Mouse (Mus musculus) layer of hippocampus, adult 18-20 months (tissue): ENCODE measurements around the gene Mink1. TPM values are rescaled to one million over a fixed set of nuclear protein-coding genes. Genes with fewer than 3 reads are reported as not detected.
"Not testable (repeated sequence)": the region's sequence is repeated elsewhere in the genome, so short reads cannot be mapped to it uniquely, and the experiment has no call there.

Experiments
- DNase-seq, 2 experiments: peaks; one replicate each; pipeline ENCODE4 v3.0.0; 2022; ENCODE audit warnings: low spot score in 2 of 2
- long read RNA-seq: library from polyadenylated mRNA; stranded (forward); transcript quantifications from one replicate; pipeline ENCODE4 v2.0.0, GENCODE M21; 2021
- total RNA-seq, 2 experiments: library from RNA; stranded (reverse); gene quantifications; 2 replicates each; pipeline ENCODE4 v1.2.3; 2021

The Mink1 gene
- 100 to 1,000 TPM; 477 to 515 TPM for total RNA-seq
- long read RNA-seq, full-length matches to known transcripts, result 144 of 527 reads
- long read RNA-seq, partial matches to known transcripts, result 72 of 527 reads
- long read RNA-seq, other reads (novel, unspliced or antisense), result 311 of 527 reads

DNA sequence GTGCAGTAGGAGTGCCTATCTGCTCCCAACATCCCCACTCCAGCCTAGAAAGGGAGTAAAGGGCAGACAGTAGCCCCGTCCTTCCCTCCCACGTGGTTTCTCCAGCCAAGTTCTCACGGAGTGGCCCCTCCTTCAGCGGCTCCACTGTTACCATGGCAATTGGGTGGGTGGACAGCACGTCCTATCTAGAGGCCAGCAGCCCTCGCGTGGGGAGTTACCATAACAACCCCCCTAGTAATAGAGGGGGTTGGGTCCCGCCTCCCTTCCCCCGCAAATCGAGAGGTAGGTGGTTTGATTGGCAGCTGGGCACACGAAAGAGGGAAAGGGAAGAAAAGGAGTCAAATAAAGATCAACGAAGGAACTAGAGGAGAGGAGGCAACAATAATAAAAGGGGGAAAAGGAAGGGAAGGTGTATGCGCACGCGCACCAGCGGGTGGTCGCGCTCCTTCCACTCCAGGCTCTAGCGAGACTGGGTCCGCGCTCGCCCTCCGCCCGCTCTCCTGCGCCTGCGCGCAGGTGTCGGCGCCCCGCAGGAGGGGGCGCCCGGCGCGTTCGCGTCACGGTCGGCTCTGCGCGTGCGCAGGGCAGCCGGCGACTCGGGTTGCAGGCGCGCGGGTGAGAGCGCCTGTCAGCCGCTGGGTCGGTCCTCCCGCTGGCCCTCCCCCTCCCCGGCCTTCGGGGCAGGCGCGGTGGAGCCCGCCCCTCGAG lies at the start of gene Mink1:
Gene Mink1, plus strand, starts transcription at position 595 of the 708 bp plus-strand sequence.
- peak; percentile 88 to 92 for DNase-seq

DNA sequence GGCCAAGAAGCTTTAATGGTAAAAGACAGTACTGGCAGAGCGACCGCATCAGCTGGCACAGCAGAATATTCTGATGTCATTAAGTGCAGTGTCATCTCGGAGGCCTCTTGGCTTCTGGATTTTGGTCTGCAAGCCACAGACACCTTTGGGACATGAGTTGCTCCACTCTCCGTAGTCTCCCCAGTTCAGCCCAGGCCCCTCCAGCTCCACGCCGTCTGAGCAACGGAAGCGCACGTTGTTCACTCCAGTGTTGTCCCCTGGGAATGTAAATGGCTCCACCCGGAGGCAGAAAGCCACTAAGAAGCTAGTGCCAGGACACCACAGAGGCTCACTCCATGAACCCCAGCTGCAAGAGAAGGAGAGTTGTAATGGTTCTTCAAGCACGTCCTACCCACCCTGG lies 49.2 kb upstream of the Mink1 start:
- no peak for DNase-seq

DNA sequence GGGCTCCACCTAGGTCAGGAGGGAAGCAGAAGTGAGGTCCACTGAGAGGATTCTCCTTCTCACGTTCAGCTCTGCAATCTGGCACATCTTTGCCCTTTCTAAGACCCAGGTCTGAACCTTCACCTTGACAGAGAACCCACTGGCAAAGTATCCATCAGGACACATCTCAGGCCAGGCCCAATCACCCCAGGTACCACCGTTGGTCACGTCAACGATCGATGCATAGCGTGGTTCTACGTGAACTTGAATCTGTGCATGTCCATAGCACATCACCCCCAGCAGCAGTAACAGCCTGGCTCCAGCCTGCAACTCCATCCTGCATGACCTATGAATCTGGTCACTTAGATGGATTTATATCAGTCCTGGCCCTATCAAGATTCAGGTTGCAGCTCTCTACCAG lies 48.4 kb upstream of the Mink1 start, which contains the start of gene Vmo1:
Gene Vmo1, minus strand, starts transcription at position 329 of the 400 bp plus-strand sequence.
- DNase-seq, result no peak

DNA sequence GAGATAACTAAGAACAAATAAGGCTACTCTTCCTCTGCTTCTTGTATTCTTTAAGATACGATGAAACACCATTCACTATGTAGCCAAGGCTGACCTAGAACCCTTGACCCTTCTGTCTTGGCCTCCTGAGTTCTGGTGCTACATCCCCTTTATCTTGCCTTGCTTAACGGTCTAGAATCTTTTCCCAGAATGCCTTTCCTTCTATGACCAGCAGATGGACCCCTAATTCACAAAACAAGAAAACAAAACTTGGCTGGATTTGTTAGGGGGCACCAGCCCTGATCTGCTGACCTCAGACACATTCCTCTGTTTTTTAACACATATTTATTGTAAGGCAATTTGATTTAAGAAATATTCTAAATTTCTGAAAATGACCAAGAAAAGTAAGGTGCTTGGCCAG lies 46.3 kb upstream of the Mink1 start:
- peak in 1 of 2 experiments; percentile 56 for DNase-seq

DNA sequence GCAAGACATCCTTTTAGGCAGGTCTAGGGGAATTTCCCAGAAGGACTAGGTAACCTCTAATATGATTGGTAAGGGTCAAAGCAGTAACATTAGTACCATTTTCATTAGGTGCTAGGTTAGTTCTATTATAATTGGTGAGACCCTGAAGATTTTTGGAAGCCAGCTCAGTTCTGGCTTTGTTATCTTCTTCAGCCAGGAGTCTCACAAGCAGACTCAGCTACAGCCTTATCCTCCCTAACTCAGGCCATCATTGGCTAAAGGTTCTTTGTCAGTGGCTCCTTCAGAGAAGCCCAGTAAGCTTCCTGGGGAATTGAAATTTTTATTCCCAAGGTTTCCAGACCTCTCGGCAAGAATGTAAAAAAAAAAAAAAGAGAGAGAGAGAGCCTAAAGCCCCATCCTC lies 44.2 kb upstream of the Mink1 start:
- no peak for DNase-seq

DNA sequence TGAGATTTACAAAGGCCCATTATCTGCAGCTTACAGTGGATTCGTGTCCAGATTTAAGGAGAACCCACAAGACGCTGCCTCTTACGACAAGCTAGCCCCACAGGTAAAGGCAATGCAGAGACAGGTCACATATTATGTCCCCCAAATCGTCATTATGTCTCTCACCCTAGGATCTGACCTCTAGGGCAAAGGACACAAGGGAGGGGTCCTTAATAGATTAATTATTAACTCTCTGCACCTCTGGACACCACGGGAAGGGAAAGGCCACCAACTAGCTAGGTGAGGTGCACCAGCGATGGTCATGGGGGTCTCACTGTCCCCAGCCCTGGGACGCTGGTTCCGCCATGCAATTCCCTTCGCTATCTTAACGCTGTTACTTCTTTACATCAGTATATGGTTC lies 43.8 kb upstream of the Mink1 start, which contains the start of gene Gltpd2:
Gene Gltpd2, plus strand, starts transcription at position 274 of the 400 bp plus-strand sequence.
- DNase-seq, result no peak

DNA sequence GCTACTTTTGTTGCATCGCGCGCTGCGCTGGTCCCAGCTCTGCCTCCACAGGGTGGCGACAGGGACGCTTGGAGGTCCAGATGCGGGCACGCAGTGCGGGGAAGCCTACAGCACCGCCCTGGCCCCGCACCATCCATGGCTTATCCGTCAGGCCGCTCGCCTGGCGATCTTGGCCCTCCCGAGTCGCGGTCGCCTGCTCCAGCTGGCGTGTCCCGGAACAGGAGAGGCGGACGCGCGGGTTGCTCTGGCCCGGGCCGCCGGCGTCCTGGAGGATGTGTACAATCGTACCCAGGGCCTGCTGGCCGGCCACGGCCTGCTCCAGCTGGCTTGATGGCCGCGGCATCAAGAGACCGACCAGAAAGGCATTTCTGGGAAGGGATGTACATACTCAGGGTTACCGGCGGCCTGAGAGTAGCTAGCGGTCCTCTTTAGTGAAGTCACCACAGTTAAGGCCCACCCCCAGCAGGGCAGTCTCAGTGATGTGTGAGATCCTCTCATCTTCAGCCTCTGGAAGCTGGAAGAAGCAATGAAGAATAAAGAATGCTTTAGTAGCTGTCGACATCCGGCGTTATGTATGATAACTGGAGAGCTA lies 42.4 kb upstream of the Mink1 start:
- DNase-seq, result no peak

DNA sequence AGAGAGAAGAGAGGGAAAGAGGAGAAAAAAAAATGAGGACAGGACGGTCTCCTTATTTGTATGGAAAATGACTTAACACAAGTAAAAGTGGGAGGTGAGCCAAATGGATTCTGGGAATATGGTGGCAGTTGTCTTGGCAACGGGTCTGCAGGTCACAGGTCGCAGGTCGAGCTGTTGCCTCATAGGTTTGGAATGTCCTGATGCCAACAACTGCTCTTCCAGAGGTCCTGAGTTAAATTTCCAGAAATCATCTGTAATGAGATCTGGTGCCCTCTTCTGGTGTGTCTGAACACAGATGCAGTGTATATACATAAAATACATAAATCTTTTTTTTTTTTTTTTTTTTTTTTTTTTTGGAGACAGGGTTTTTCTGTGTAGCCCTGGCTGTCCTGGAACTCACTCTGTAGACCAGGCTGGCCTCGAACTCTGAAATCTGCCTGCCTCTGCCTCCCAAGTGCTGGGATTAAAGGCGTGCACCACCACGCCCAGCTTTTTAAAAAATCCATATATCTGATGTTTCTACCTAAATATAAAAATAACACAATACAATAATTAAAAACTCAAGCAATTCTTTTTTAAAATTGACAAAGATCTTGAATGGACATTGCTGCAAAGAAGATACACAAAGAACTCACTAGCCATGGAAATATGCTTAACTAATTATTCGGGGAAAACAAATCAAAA lies 39.2 kb upstream of the Mink1 start:
- DNase-seq, result not testable (repeated sequence)

DNA sequence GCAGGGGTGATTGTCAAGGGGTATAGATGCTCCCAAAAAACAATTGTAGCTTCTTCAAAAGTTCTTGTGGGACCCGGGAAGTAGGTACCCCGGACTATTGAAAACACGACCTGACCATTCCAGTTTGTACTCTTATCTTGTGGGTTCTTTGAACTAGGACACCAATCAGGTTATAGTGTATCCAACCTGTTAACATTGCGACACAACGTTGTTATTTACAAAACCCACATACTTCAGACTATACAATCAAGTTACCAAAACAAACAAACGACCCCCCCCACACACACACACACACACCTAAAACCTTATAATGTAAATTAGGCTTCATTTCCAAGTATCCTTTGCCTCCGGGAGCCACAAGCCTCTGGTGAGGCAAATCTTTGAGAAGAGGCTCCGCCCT lies 37.9 kb upstream of the Mink1 start:
- no peak for DNase-seq

DNA sequence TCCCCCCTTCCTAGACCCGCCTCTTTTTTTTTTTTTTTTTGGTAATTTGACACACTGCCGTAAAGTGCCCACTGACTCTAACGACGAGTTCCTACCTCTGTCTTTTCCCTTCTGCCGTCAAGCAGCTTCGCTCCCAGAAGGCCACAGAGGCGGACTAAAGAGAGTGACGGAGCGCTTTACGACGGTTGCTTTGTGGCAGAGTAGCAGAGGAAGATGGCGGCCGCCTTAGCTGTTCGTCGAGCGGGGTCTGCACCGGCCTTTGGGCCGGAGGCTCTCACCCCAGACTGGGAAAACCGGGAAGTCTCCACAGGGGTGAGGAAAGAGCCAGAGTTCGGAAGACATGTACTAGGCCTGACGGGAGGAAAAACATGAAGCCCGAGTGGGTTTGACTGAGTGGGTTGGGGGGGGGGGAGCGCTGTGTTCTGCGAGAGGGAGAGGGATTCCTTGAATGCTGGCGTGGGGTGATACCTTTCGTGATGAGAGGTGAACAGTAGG lies 37.5 kb upstream of the Mink1 start, which contains the start of gene Psmb6:
Gene Psmb6, plus strand, starts transcription at position 184 of the 495 bp plus-strand sequence.
- peak; percentile 91 to 97 for DNase-seq

DNA sequence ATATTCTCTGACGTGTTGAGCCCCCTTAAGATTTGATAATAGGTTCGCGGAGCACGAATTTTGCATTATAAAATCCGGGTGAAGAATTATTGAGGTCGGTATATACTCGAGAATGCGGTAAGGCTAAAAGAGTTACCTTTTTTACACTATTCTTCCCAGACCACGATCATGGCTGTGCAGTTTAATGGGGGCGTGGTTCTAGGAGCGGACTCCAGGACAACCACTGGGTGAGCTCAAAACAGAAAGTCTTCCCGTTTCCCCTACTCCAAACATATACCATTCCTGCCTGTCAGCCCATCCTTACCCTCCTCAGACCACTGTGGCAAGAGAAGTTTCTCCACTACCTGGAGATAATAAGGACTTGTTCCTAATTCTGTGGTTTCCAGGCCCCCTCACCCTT lies 37.0 kb upstream of the Mink1 start:
- DNase-seq, result no peak

DNA sequence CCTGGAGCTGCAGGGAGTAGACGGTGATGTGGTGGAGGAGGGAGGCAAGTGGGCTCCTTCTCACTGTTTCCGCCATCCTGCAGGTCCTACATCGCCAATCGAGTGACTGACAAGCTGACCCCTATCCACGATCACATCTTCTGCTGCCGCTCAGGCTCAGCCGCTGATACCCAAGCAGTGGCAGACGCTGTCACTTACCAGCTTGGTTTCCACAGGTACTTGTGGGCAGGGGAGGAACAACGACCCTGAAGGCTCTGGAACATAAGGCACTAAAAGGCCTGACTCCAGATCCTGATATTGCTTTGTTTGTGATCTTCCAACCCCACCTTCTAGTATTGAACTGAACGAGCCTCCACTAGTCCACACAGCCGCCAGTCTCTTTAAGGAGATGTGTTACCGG lies 36.5 kb upstream of the Mink1 start:
- no peak for DNase-seq

DNA sequence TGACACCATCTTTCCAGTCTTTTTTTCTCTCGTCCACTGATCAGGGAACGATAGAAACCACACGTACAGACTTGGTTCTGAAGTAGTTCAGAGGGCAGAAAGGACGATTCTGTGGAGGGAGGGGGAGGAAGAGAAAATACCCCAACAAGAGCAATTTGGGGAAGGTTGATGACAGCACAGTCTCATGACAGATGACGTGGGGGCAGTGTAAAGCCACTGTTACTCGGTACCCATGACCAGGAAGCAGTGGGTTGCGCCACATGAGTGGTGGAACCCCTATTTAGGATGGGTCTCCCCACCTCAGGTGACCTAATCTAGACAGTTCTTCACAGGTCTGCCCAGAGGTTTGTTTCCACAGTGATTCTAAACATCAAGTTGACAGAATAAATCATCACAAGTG lies 34.1 kb upstream of the Mink1 start:
- DNase-seq, result no peak

DNA sequence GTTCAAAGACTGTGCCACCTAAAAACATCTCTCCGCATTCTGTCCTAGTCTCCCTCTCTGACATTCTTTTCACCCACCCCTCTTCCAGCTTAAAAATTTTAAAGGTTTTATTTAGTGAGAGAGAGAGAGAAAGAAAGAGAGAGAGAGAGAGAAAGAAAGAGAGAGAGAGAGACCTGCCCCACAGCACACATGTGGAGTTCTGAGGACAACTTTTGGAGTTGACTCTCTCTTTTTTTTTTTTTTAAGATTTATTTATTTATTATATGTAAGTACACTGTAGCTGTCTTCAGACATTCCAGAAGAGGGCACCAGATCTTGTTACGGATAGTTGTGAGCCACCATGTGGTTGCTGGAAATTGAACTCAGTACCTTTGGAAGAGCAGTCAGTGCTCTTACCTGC lies 31.6 kb upstream of the Mink1 start:
- DNase-seq, result not testable (repeated sequence)

DNA sequence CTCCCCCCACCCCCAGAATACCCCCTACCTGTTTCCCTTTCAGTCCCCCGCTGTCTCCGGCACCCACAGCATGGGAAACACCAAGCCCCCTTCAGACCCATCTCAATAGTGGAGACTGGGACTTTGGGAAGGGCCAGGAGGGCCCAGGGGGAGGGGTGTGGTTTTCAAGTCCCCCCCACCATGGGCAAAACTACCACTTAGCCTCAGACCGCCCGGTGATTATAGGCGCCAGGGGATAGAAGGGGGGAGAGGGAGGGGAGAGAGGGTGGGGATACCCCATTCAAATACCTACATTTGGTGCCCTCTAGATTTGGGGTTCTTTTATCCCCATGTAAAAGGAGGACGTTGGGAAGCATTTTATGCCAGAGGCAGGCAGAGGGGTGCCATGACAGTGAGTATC lies 29.8 kb upstream of the Mink1 start, which contains the start of gene Gm40193:
Gene Gm40193, minus strand, starts transcription at position 101 of the 400 bp plus-strand sequence.
- DNase-seq, result no peak

DNA sequence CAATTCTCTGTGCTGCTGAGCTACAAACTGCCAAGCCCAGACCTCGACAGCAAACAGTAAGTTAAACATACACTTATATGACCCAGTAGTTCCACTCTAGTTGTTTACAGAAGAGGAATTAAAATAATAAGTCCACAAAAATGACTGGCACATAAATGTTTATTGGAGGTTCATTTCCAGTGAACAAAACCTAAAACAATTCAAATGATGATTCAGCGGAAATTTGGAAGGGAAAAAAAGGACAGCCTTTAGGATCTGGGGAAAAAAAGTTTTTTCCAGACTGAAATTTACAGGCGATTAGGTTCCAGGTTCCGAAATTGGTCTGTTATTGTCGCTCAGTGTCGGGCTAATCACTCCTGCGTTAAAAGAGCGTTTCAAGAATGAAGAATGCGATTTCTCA lies 23.3 kb upstream of the Mink1 start:
- no peak for DNase-seq

DNA sequence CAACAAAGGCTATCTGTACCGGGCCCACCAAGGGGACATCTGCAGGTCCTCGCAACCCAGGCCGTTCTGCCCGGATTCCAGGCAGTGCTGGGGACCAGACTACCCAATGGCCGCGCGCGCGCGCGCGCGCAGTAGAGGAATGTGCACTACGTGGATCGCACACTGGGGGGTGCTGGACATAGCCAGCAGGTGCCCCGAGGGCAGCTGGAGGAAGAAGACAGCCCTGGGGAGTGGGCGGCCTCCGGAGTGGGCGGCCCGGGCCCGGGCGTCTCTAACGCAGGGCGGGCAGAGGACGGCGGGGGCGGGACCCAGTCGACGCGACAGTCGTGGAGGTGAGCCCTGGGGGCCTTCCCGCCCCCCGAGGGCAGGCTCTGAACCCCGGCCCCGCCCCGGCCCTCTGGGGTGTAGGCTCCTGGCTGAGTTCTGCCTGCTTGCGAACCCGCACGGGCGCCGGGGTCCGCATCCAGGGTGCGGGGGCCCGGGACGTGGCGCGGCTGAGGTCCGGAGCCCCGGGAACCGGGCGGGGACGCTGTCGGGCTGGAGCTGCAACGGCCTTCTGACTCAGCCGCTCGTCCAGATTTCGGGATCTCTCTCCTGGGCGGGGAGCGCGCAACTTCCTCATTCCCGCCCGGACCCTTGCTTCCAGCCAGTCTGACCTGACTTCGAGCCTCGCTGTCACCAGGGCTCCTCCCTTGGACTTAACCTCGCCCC lies 22.6 kb upstream of the Mink1 start, which contains the start of gene Pld2:
Gene Pld2, plus strand, starts transcription at position 188 of the 711 bp plus-strand sequence.
- DNase-seq, result peak; percentile 46 to 77

DNA sequence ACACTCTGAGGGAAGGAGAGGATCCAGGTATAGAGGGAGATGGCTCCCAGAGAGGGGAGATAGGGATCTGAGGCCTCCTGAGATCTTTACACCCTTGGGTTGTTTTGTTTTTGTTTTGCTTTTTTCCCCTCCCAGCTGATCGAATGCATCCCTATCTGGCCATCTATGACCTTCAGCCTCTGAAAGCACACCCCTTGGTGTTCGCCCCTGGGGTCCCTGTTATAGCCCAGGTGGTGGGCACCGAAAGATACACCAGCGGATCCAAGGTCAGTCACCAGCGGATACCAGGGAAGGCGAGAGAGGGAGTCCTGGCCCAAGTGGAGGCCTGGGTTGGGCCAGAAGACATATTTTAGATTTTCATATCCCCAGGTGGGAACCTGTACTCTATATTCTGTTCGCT lies 21.8 kb upstream of the Mink1 start:
- DNase-seq, result no peak

DNA sequence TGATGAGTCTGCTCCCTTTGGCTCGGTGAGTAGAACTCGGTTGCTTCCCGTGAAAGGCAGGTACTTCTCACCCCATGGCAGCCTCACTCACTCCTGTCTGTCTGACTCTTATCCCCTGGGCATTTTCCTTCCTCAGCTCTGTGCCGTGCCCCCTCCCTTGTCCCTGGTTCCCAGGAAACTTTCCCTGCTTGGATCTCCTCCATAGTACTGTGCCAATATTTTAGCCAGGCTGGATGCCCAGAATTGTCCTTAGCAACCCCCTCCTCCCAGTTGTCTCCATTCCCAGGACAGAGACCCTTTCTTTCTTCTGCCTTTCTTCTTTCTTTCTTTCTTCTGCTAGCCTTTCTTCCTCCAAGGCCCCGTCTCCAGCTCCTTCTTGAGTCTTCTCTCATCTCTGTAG lies 21.3 kb upstream of the Mink1 start:
- no peak for DNase-seq

DNA sequence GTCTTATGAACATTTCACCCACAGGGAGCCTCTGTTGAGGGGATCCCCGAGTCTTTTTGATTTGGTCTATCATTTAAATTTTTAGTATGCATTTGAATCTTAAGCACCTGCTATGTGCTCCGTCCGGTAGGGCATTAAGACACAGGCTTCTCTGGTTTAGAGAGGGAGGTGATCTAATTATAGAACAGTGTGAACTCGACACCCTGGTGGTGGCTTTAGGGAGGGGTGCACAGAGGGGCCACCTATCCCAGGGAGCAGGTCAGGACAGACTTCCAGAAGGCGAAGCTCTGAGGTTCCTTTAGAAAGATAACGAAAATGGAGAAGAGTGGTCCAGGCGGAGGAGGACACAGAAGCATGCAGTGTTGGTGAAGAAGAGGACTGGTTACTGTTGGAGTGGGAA lies 18.2 kb upstream of the Mink1 start:
- no peak for DNase-seq

DNA sequence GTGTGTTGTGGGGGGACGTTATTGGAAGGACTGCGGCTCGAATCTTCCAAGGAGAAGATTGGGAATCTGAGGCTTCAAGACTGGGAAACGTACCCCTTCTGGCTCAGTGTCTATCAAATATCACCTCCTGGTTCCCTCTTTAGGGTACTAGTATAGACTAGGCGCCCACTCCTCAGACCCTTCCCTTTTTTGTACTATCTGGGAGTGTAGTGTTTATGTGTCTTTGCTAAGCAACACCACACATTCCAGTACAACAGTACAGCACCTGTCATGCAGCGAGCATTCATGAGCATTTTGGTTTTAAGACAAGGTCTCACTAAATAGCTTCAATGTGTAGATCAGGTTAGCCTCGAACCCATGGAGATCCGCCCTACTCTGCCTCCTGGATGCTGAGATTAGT lies 11.2 kb upstream of the Mink1 start:
- no peak for DNase-seq
